Mouse (Mus musculus) layer of hippocampus, adult 8-10 months (tissue): ENCODE data around the gene Ajuba. TPM values are rescaled to one million over a fixed set of nuclear protein-coding genes. Genes with fewer than 3 reads are reported as not detected.

Experiments used
- DNase-seq, 2 experiments: peaks; one replicate each; pipeline ENCODE4 v3.0.0; 2022; ENCODE audit warnings: low spot score in 2 of 2
- microRNA-seq, 2 experiments: library from miRNA; unstranded; fragments of <30 nt; microRNA quantifications; one replicate each; pipeline ENCODE4 v1.2.0; 2022
- total RNA-seq, 4 experiments: library from RNA; stranded (reverse); gene quantifications; 2 replicates each; pipeline ENCODE4 v1.2.4; 2022

Gene Ajuba
- total RNA-seq, 4 experiments from 2014 or later: 1.3 to 2.7 (median 1.9) TPM

DNA sequence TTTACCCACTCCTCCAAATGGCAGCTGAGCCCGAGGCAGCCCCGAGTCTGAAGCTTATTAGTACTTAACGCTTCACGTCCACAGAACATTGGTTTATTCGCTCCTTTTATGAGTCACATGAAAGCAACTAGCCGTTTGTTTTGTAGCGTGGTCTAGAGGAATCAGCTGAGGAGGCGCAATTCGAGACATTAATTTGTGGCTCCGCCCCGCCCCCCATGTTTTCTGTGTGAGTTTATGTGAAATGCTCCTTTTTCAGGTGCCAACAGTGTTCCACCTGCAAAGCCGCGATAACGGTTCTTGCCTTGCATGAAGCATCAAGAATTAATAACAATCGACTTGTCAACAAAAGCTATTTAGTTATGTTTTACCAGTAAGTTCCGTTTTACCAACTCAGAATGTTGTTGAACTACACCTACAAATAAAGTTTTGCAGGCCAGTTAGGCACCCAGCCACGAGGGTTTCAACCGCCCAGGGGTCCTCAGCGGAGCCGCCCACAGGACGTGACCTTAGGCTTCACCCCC, 23.8 kb downstream of the Ajuba start:
- DNase-seq: no peak

- no peak for DNase-seq
Observed at GRCm38 (mm10) chr14:54544703-54545102, 32.7 kb downstream of the Ajuba start.

DNA sequence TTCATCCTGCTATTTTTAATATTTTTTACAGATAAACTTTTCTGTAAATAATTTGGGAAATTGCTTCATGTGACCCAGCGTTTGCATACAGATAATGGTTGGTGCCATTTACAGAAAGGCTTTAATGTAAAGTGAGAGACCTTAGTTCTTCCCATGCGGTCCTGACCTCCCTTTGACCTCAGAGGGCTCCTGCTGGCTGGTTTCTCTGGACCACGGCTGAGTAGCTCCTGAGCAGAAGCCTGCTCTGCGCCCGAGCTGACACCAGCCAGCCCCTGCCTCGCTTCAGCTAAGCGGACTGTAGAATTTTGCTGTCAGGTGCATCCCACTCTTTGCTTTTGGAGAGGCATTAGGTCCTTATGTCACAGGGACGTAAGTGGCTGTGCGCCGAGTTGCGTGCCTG, 36.6 kb downstream of the Ajuba start:
- DNase-seq: no peak

DNA sequence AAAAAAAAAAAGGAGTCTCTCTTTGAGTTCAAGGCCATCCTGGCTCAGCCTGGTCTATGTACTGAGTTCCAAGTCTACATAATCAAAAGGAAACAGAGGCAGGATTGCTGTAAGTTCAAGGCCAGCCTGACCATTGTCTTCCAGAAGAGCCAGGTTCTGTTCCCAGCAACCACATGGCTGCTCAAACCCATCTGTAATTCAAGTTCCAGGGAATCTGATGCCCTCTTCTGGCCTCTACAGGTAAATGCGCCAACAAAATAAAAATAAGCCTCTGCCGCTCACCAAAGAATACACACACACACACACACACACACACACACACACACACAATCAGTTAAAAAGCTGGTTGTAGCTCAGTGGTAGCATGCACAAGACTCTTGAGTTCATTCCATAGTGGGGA, 38.8 kb downstream of the Ajuba start:
- no peak for DNase-seq

GRCm38 (mm10) chr14:54528446-54529111, 48.8 kb downstream of the Ajuba start:
- DNase-seq: peak; percentile 46 to 84

DNA sequence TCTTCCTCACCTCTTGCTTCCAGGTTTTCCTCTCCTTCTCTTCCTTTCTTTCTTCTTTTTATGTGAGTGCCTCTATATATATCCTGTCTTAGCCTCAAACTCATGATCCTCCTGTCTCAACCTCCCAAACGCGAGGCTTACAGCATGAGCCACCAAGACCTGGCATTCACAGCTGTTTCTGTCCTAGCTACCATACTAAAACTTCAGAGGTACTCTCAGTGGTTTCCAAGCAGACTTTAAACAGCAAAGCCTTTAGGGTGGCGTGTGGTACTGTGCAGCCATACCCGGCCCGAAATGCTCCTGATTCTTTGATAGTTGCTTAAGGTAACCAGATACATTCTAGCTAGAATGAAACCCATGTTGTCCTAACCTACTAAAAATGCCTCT, 49.4 kb downstream of the Ajuba start:
- DNase-seq: no peak

DNA sequence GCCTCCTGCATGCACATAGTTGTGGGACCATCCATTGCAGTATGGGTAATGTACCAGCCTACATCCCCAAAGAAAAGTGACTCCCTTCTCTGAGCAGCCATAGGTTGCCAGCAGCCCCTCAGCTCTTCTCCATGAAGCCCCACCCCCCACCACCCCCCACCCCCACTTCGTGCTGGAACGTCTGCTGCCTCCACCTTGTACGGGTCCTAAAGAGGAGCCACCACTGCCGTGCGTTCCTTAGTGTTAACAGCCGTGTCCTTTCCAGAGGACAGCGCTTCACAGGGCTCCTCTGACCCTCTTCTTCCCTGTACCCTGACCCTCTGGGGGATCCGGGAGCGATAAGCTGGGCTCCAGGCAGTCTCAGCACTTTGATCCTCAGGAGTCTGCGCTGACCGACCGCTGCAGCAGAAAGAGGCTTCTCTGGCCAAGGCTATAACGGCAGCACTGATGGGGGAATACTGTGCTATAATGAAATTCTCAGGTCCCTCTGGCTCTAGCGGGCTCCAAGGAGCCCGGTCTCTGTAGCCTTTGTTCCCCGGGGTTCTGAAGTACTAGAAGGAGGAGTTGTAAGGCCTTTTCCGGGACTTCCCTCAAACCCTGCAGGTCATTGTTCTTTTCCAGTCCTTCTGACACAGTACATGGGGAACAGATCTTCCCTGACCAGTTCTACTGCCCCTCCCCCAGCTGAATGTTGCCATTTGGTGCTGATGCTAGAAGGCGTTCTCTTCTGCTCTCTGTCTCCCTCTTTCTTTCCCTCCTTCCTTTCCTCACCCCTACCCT, 49.9 kb downstream of the Ajuba start:
- peak in 1 of 2 experiments; percentile 25 for DNase-seq

GRCm38 (mm10) chr14:54523600-54523999, 53.8 kb downstream of the Ajuba start:
- DNase-seq: no peak

Small RNA genes within 50 kb of the gene (microRNA-seq; reads per million reads assigned to microRNA genes)
- 0 reads per million in 2 experiments for gene Mir686

Other genes starting within 250 kb of the Ajuba start
- 10 to 100 TPM; 50.0 to 56.6 (median 53.4) TPM for gene Oxa1l, start 216.7 kb downstream of the Ajuba start, total RNA-seq
- 1 to 10 TPM; 2.0 to 6.5 (median 3.3) TPM for gene Slc7a7, start 159.8 kb downstream of the Ajuba start, total RNA-seq
- 100 to 1,000 TPM in 2 of 4 experiments, 10 to 100 TPM in 2; 88.3 to 116 (median 96.6) TPM for gene Mrpl52, start 150.6 kb downstream of the Ajuba start, total RNA-seq
- gene Mmp14, start 145.9 kb downstream of the Ajuba start, total RNA-seq: 10 to 100 TPM; 10.3 to 16.0 (median 13.4) TPM
- gene Lrp10, start 113.4 kb downstream of the Ajuba start, total RNA-seq: 10 to 100 TPM; 32.0 to 44.8 (median 36.7) TPM
- 10 to 100 TPM; 15.7 to 25.1 (median 18.7) TPM for gene Rem2, start 101.5 kb downstream of the Ajuba start, total RNA-seq
- gene Prmt5, start 60.0 kb downstream of the Ajuba start, total RNA-seq: 10 to 100 TPM; 47.0 to 58.2 (median 51.9) TPM
- 1 to 10 TPM; 3.6 to 9.7 (median 4.9) TPM for gene Haus4, start 22.9 kb downstream of the Ajuba start, total RNA-seq
- gene 4931414P19Rik, start 28.4 kb upstream of the Ajuba start, total RNA-seq: 1 to 10 TPM; 4.4 to 7.8 (median 6.1) TPM
- gene Psmb5, start 40.5 kb upstream of the Ajuba start, total RNA-seq: 100 to 1,000 TPM; 179 to 205 (median 193) TPM
- gene Psmb11, start 43.9 kb upstream of the Ajuba start, total RNA-seq: under 1 TPM in 3 of 4 experiments, not detected in 1; 0.14 to 0.51 (median 0.23) TPM
- gene Gm17606, start 63.4 kb upstream of the Ajuba start, total RNA-seq: not detected
- 10 to 100 TPM; 16.0 to 24.1 (median 20.7) TPM for gene Cdh24, start 63.8 kb upstream of the Ajuba start, total RNA-seq
- 10 to 100 TPM; 17.9 to 27.8 (median 23.7) TPM for gene 1700123O20Rik, start 108.7 kb upstream of the Ajuba start, total RNA-seq
- 100 to 1,000 TPM; 190 to 255 (median 232) TPM for gene Acin1, start 109.4 kb upstream of the Ajuba start, total RNA-seq
- gene Gm29776, start 121.3 kb upstream of the Ajuba start, total RNA-seq: under 1 TPM in 1 of 4 experiments, not detected in 3; 0.18 TPM
- gene Cebpe, start 134.6 kb upstream of the Ajuba start, total RNA-seq: not detected
- 10 to 100 TPM; 49.8 to 67.2 (median 58.5) TPM for gene Slc7a8, start 204.4 kb upstream of the Ajuba start, total RNA-seq
- not detected for gene Rnf212b, start 236.6 kb upstream of the Ajuba start, total RNA-seq